Mouse (Mus musculus): Measurements from ENCODE around the gene Cnr1. TPM values are rescaled to one million over a fixed set of nuclear protein-coding genes. Genes with fewer than 3 reads are reported as not detected.

The Cnr1 gene
- total RNA-seq, 2 experiments from 2014 or later: 17.4 to 25.3 TPM

DNA sequence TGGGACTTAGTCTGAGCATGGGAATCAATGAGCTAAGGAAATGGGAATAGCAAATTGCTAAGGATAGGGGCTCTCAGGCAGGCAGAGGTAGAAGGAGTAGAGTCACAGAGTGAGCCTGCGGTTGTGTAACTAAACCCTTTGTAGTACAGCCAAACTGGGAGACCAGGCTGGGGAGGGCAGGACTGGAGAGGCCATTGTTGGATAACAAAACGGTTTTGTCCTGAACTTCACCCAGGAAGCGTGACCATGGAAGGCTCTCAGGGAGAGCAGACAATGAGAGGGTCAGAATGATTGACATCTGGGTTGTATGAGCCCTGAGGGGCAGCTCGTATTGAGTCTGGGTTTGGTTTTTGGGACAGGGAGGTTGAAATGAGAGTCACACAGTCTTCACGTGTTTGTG, 17.2 kb downstream of the Cnr1 start:
- DNase-seq: no peak

DNA sequence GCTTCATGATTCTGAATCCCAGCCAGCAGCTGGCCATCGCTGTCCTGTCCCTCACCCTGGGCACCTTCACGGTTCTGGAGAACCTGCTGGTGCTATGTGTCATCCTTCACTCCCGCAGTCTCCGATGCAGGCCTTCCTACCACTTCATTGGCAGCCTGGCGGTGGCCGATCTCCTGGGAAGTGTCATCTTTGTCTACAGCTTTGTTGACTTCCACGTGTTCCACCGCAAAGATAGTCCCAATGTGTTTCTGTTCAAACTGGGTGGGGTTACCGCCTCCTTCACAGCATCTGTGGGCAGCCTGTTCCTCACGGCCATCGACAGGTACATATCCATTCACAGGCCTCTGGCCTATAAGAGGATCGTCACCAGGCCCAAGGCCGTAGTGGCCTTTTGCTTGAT, 19.5 kb downstream of the Cnr1 start:
- DNase-seq: no peak

DNA sequence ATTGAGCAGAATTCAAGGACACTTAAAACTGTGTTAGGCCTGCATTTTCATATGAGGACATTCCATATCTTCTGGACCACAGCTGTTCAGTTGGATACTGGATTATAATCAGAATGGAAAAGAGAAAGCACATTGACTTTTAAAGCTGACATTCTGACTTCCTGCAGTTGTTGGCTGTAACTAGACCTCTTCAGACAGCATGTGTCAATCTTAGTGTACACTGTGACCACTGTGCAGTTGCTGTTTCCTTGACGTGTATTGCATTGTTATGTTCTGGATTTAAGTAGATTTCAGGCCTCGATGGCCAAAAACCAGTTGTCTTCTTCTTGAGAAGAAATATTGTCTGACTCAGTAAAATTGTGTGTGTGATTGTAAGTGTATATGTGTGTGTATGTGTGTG, 21.3 kb downstream of the Cnr1 start:
- no peak for DNase-seq

DNA sequence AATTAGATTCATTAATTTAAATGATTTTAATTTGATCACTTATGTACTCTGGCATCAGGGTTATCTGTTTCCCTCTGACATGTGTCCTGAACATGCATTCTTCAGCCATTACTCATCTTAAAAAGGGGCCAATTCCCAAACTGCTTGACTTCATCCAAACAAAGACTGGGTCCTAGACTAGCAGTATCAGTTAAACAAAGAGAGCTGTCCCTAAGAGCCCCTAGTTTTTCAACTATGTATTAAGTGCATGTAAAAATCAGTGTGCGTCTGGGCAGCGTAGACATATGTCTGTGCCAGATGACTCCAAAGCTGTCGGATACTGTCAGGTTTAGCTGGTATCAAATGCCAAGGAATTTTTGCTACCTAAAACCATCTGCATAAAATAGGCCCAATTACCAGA, 23.2 kb downstream of the Cnr1 start:
- no peak for DNase-seq

DNA sequence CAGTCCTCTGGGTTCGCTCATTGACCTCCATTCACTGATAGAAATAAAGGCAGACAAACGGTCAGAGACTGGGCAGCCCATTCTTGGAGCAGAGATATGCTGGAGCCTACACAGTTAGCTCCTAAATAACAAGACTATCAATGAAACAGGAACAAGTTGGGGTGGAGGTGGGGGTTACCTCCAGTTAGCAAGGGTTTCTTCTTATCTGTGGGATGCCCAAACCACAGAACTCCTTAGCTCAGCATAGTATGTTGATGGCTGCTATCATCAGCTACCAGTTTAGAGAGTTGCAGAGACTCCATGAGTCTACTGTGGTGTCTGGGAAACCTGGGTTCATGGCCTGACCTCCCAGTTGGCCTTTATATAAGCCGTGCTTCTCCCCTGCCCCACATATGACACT, 33.0 kb downstream of the Cnr1 start:
- no peak for DNase-seq

DNA sequence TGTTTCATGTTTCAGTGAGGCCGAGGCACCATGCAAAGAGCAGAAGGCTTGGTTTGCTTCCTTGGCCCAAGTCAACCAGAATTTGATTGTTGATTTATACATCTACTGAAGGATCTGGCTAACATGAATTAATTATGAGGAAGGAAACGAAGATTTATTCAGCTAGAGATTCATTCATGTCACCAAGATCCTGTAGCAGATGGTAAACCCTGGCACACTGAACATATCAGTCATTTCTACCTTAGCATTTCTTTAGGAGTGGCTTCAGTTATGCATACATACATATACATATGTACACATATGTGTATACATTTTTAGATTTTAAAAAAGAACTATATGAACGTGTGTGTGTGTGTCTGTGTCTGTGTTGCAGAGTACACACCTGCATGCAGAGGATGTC, 34.1 kb downstream of the Cnr1 start:
- no peak for DNase-seq

DNA sequence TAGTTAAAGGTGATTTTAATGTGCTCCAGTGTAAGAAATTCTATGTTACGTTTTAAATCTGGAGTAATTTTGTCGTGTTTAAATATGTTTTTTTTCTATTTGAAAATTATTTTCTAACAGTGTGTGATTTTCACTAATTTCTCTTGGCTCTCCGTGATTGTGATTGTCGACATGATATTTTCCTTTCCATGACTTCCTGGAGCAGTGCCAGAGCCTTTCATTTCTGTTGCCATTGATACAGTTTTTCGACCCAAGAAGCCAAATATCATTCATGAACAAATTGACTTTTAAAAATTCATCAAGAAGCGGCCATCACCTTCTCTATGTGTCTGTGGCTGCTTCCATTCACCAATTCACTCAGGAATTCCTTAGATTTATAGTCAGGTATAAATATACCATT, 35.4 kb downstream of the Cnr1 start:
- no peak for DNase-seq

DNA sequence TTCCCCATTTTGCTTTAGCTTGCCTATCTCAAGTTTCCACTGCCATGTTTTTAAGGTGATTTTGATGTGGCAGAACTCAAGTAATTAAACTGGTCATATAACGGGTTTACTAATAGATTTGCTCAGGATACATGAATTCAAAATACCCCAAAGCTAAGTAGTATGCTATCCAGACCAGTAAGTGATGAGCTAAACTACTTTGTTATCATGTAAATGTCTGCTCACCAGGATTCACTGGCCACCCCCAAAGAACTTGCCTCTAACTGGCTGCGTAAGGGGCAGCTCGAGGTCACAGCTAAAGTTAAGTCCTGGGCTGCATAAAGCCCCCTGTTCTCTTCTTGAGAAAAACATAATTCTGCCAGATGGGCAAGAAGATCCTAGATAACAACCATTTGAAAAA, 46.3 kb downstream of the Cnr1 start:
- DNase-seq: no peak

DNA sequence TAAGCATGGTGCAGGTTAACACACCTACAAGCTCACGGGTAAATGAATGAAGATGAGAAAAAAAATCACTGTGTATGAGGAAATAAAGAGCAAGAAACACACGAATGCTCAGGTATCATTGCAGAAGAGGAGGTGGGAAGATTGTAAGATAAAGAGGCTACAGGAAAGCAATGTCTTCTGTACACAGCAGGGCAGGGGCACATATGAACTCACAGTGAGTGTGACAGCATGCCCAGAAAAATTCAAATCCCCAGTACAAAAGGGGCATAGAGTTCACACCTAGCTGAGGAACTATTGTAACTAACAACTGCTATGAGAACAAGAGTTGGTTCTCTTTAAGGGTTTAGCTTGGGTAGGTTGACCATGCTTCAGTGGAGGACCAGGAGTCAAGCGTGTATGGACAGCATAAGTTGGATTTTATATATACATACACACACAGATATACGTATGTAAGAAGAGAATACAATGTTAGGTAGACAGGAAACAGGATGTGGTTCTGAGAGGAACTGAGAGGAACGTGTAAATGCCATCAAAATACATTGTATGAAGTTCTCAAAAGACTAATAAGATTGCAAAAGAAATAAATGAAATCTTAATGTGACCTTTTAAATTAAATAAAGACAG, 64.2 kb downstream of the Cnr1 start:
- DNase-seq: no peak

DNA sequence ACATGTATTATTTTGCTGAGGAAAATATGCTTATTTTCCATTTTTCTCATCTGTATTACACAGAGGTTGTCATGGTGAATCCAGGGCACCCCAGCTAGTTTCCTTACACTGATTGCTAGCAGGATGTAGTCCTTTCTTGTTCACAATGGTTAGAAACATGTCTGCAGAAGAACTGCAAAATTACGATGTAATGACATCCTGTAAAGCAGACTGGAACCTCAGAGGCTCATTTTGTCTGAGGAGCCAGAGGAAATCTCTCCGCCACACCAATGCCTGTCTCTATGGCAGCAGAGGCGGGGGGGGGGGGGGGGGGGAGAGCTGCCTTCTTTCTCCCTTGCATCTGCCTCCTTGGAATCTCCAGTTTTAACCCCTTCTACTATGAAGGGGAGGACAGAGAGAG, 68.3 kb downstream of the Cnr1 start:
- no peak for DNase-seq

DNA sequence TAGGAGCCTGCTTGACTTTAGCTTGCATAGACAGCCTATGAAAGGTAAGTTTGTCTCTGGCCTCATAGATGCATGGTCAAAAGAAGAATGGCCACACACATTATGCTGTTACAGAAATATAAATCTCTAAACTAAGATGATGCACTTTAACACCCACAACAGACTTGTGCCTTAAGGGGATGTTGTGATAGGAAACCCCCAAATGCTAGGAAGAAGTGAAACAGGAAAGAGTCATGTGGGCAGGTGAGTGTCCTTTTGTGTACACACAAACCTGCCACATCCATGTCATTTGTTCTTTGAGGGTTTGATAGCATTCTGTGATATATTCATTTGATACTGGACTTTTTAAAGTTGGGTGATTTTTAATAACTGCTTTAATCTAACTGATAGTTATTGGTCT, 72.0 kb downstream of the Cnr1 start:
- no peak for DNase-seq

Other genes starting within 250 kb of the Cnr1 start
- under 1 TPM in 1 of 2 experiments, not detected in 1; 0.75 TPM for gene Spaca1, start 125.6 kb downstream of the Cnr1 start, total RNA-seq (2021)